ENCODE assay signal across 8 mouse cellular contexts in genomic region chr6:21851596-21852343, GRCm38 (mm10). TPM values are rescaled to one million over a fixed set of nuclear protein-coding genes. Genes with fewer than 3 reads are reported as not detected.
DNase-seq lines count a peak whose midpoint lies in the region; ATAC-seq and TF ChIP-seq lines count a peak whose summit lies in the region.

No protein-coding gene starts in this region.

- no peak for TF ChIP-seq CTCF in G1E (IDR thresholded peaks at IDR 0.05; ENCODE audit: low read depth, low read length)
- TF ChIP-seq CTCF in heart, postnatal 0 days (IDR thresholded peaks at IDR 0.05; ENCODE audit: low read depth), result peak; percentile 57

- peak overlapping the region; percentile 80 for H3K27ac ChIP-seq in forebrain, embryonic 13.5 days
- peak overlapping the region; percentile 92 for H3K27ac ChIP-seq in heart, postnatal 0 days (ENCODE audit: low read depth)
- peak overlapping the region; percentile 63 for H3K27ac ChIP-seq in liver, embryonic 13.5 days
- H3K27ac ChIP-seq in neural tube, embryonic 13.5 days (replicated peaks), result peak overlapping the region; percentile 91

- H3K9me3 ChIP-seq in G1E (replicated peaks), result no peaks in the 10 kb centered on the region
- no peaks in the 10 kb centered on the region for H3K9me3 ChIP-seq in forebrain, embryonic 13.5 days (replicated peaks)
- H3K9me3 ChIP-seq in heart, postnatal 0 days (replicated peaks; ENCODE audit: control insufficient read depth, low read length), result no peaks in the 10 kb centered on the region
- no peaks in the 10 kb centered on the region for H3K9me3 ChIP-seq in liver, embryonic 13.5 days (replicated peaks)
- no peaks in the 10 kb centered on the region for H3K9me3 ChIP-seq in neural tube, embryonic 13.5 days

- peaks cover 3% of the 10 kb centered on the region for H3K36me3 ChIP-seq in G1E (replicated peaks)
- H3K36me3 ChIP-seq in forebrain, embryonic 13.5 days (ENCODE audit: poor library complexity, severe bottlenecking), result peaks cover 13% of the 10 kb centered on the region; the same call in 1 of the 2 replicates
- H3K36me3 ChIP-seq in heart, postnatal 0 days (replicated peaks; ENCODE audit: control insufficient read depth, insufficient read depth, low read length), result peaks cover 13% of the 10 kb centered on the region
- no peaks in the 10 kb centered on the region for H3K36me3 ChIP-seq in liver, embryonic 13.5 days
- peaks cover 6% of the 10 kb centered on the region; the same call in 1 of the 2 replicates for H3K36me3 ChIP-seq in neural tube, embryonic 13.5 days

- no peak for TF ChIP-seq EP300 in heart, postnatal 0 days (IDR thresholded peaks at IDR 0.05; ENCODE audit: low read depth)

- DNase-seq in G1E (ENCODE audit: low spot score), result peak; percentile 7
- DNase-seq in c-Kit-positive CD71-positive TER-119-negative erythroid progenitor cells, embryonic 14.5 days (ENCODE audit: low read depth), result peak; percentile 20
- DNase-seq in heart, postnatal 0 days (ENCODE audit: low spot score), result peak; percentile 87
- peak; percentile 87 to 89 for DNase-seq in kidney, postnatal 36 days
- peak; percentile 27 for DNase-seq in liver, embryonic 13.5 days
- peak; percentile 56 for DNase-seq in urinary bladder, adult 2 months (ENCODE audit: low spot score)

- H3K4me3 ChIP-seq in G1E (ENCODE audit: low read depth, low read length), result peak overlapping the region; percentile 69
- H3K4me3 ChIP-seq in forebrain, embryonic 13.5 days, result peak overlapping the region; percentile 77
- peak overlapping the region; percentile 81 for H3K4me3 ChIP-seq in heart, postnatal 0 days (ENCODE audit: low read depth, low read length)
- H3K4me3 ChIP-seq in liver, embryonic 13.5 days (replicated peaks), result peak overlapping the region; percentile 65
- peak overlapping the region; percentile 82 for H3K4me3 ChIP-seq in neural tube, embryonic 13.5 days

- peaks cover 6% of the 10 kb centered on the region for H3K4me1 ChIP-seq in G1E (ENCODE audit: insufficient read depth, low read depth, low read length)
- H3K4me1 ChIP-seq in forebrain, embryonic 13.5 days, result peaks cover 16% of the 10 kb centered on the region
- peaks cover 9% of the 10 kb centered on the region; the same call in 1 of the 2 replicates for H3K4me1 ChIP-seq in heart, postnatal 0 days (ENCODE audit: control insufficient read depth, insufficient read depth)
- H3K4me1 ChIP-seq in liver, embryonic 13.5 days (replicated peaks), result peaks cover 10% of the 10 kb centered on the region
- H3K4me1 ChIP-seq in neural tube, embryonic 13.5 days (replicated peaks), result peaks cover 16% of the 10 kb centered on the region

- H3K27me3 ChIP-seq in G1E (ENCODE audit: insufficient read depth, low read length), result peaks cover 30% of the 10 kb centered on the region
- H3K27me3 ChIP-seq in forebrain, embryonic 13.5 days, result no peaks in the 10 kb centered on the region
- H3K27me3 ChIP-seq in heart, postnatal 0 days (ENCODE audit: control insufficient read depth, insufficient read depth, low read length), result no peaks in the 10 kb centered on the region
- H3K27me3 ChIP-seq in liver, embryonic 13.5 days, result peaks cover 16% of the 10 kb centered on the region
- no peaks in the 10 kb centered on the region for H3K27me3 ChIP-seq in neural tube, embryonic 13.5 days

- peak overlapping the region; percentile 65 for H3K4me2 ChIP-seq in forebrain, embryonic 13.5 days
- H3K4me2 ChIP-seq in heart, postnatal 0 days (ENCODE audit: low read depth, low read length), result peak overlapping the region; percentile 88
- H3K4me2 ChIP-seq in liver, embryonic 13.5 days, result peak overlapping the region; percentile 87
- peak overlapping the region; percentile 79 for H3K4me2 ChIP-seq in neural tube, embryonic 13.5 days

- ATAC-seq in G1E (ENCODE audit: extremely low read depth, insufficient number of reproducible peaks, low FRiP score, poor library complexity, severe bottlenecking), result peak; percentile 32; the same call in 1 of the 2 replicates
- peak; percentile 93 for ATAC-seq in forebrain, embryonic 13.5 days
- ATAC-seq in heart, postnatal 0 days (ENCODE audit: insufficient read depth, low read depth), result peak; percentile 90
- peak; percentile 56 for ATAC-seq in liver, embryonic 13.5 days (ENCODE audit: low read depth)
- ATAC-seq in neural tube, embryonic 13.5 days (ENCODE audit: low read depth), result peak; percentile 86

- under 1% methylated on average over 58 of the region's 62 CpGs for WGBS in forebrain, embryonic 13.5 days
- under 1% methylated on average over 60 of the region's 62 CpGs for WGBS in heart, postnatal 0 days
- under 1% methylated on average over 62 of the region's 62 CpGs for WGBS in liver, embryonic 13.5 days (ENCODE audit: insufficient replicate concordance)
- WGBS in neural tube, embryonic 13.5 days, result under 1% methylated on average over 62 of the region's 62 CpGs

- peak overlapping the region; percentile 94 for H3K9ac ChIP-seq in forebrain, embryonic 13.5 days
- H3K9ac ChIP-seq in heart, postnatal 0 days (replicated peaks; ENCODE audit: low read depth, low read length), result peak overlapping the region; percentile 79
- H3K9ac ChIP-seq in liver, embryonic 13.5 days, result peak overlapping the region; percentile 71
- H3K9ac ChIP-seq in neural tube, embryonic 13.5 days, result peak overlapping the region; percentile 91

RNA-seq across cellular contexts. Expression of gene Tspan12, which starts 0.5 kb away (rescaled TPM):
- 1.9 TPM in 1 of 2 replicates, not detected in the other for total RNA-seq in G1E (2014; fragmentation: Nextera tagmentation)
- total RNA-seq in G1E (2017), result 1.2 and 1.9 TPM in 2 replicates
- polyA plus RNA-seq in G1E (2012), result 0.08 and 0.10 TPM in 2 replicates
- polyA plus RNA-seq in forebrain, embryonic 13.5 days (2015; fragmentation: Nextera tagmentation; extraction: Ambion mirVana), result 64.1 and 67.3 TPM in 2 replicates
- total RNA-seq in heart, postnatal 0 days (2014; rRNA removed; ENCODE audit: low replicate concordance), result 32.3 and 37.4 TPM in 2 replicates
- polyA plus RNA-seq in heart, postnatal 0 days (2015; fragmentation: Nextera tagmentation; extraction: Ambion mirVana), result 83.6 and 95.1 TPM in 2 replicates
- polyA plus RNA-seq in liver, embryonic 13.5 days (2015; fragmentation: Nextera tagmentation; extraction: Ambion mirVana), result 23.3 and 29.1 TPM in 2 replicates
- polyA plus RNA-seq in neural tube, embryonic 13.5 days (2015; fragmentation: Nextera tagmentation; extraction: Ambion mirVana), result 77.5 and 78.9 TPM in 2 replicates
- polyA plus RNA-seq in urinary bladder, adult 2 months (2012; rRNA removed), result 24.7 and 27.9 TPM in 2 replicates

Comparison
In these comparisons a context has a peak if more than half of its experiments do, and no peak if none do; other contexts are left out.
1. Peak in every context shown above with its lines: DNase-seq, ATAC-seq, H3K4me3 ChIP-seq and H3K27ac ChIP-seq.
2. ATAC-seq: peak in every context shown above with its lines; median percentile 93 in forebrain, embryonic 13.5 days; 90 in heart, postnatal 0 days; 86 in neural tube, embryonic 13.5 days; 56 in liver, embryonic 13.5 days; 32 in G1E.
3. DNase-seq: peak in every context shown above with its lines; median percentile 88 in kidney, postnatal 36 days; 87 in heart, postnatal 0 days; 56 in urinary bladder, adult 2 months; 27 in liver, embryonic 13.5 days; 20 in c-Kit-positive CD71-positive TER-119-negative erythroid progenitor cells, embryonic 14.5 days; 7 in G1E.
4. RNA of gene Tspan12, which starts 0.5 kb away (polyA plus RNA-seq): 83.6 to 95.1 TPM in heart, postnatal 0 days, 77.5 to 78.9 TPM in neural tube, embryonic 13.5 days, 64.1 to 67.3 TPM in forebrain, embryonic 13.5 days, 24.7 to 27.9 TPM in urinary bladder, adult 2 months and 23.3 to 29.1 TPM in liver, embryonic 13.5 days; 0.08 to 0.10 TPM in G1E; every median in the first group is over 10 times any median in the second.